Mouse (Mus musculus) spleen, adult 2 months (tissue): Measurements from ENCODE around the gene Ank2.

Source experiments
- CTCF ChIP-seq: fragments of 200-500 bp; IDR thresholded peaks from 2 replicates; pipeline ENCODE4 v1.5.1; 2011; ENCODE audit warnings: mild to moderate bottlenecking, inconsistent platforms; ENCODE audit not compliant: insufficient read depth, insufficient read length, insufficient replicate concordance; ENCODE audit errors: extremely low read depth
- POLR2A ChIP-seq: fragments of 200-500 bp; IDR thresholded peaks from 2 replicates; pipeline ENCODE4 v1.6.1; 2011; ENCODE audit warnings: low read depth, low read length, inconsistent platforms

GRCm38 (mm10) chr3:127116226-127116625, 382.9 kb downstream of the Ank2 start:
- TF ChIP-seq CTCF: no peak
- TF ChIP-seq POLR2A: no peak
